Mouse (Mus musculus) megakaryocyte-erythroid progenitor cell, adult 5 weeks (primary cell): ENCODE data around the gene Gm7073. TPM values are rescaled to one million over a fixed set of nuclear protein-coding genes. Genes with fewer than 3 reads are reported as not detected.

Source experiments
- polyA plus RNA-seq: library from polyadenylated mRNA; stranded (reverse); fragments of >175 nt; gene quantifications from 2 replicates; pipeline ENCODE4 v1.2.3, GENCODE M21; 2012

Gm7073 gene
- not detected in 2 replicates for polyA plus RNA-seq

DNA sequence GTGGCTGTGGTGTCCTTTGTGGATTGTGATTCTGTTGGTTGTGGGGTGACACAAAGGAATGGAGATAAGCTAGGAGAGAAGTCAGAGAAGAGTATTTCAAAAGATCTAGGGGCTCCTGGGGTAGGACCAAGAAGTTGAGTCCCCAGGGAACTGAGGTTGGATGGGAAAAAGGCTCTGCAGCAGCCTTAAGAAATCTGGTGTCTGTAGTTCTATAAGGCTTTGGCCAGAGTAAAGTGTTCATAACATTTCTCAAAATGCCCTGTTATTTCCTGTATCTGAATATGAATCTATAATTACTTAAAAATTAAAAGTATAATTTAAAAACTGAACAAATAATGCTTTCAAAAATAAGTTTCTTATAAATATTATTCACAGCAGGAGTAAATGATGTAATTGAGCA, at the start of gene Gm7073:
Gene Gm7073, minus strand, starts transcription at position 101 of the 400 bp plus-strand sequence.

Other genes starting within 250 kb of the Gm7073 start
- 1.6 and 1.7 TPM in 2 replicates for gene Atp11c, start 53.4 kb upstream of the Gm7073 start, polyA plus RNA-seq